Mouse (Mus musculus): Measurements from ENCODE around the gene Zfp580.

Zfp580 gene

GRCm38 (mm10) chr7:5064886-5065285 is 13.5 kb downstream of the Zfp580 start:
- 91% methylated on average over 6 of the region's 6 CpGs for WGBS

GRCm38 (mm10) chr7:5073586-5073985 is 22.2 kb downstream of the Zfp580 start:
- 68% methylated on average over 1 of the region's 1 CpGs for WGBS

GRCm38 (mm10) chr7:5074984-5075383 is 23.6 kb downstream of the Zfp580 start:
- WGBS = 83% methylated on average over 5 of the region's 5 CpGs

DNA sequence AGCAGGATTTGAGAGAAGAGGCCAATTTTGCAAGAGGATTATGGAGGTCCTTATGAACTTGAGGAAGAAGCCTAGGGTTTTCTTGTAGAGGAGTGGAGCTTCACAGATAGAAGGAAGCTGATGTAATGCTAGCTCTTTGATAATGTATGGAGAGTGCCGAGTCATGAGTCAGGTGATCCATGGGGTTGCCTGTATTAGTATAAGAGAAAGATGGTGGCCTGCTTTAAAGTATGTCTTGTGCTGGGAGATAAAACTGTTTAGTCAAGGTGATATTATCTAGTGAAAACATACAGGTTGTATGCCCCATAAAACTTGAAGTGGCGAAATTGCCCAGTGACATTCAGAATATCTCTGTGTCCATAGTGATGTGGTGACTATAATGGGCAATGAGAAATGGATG is 25.6 kb downstream of the Zfp580 start:
- 85% methylated on average over 2 of the region's 2 CpGs for WGBS

- WGBS = 46% methylated on average over 10 of the region's 13 CpGs
Observed at GRCm38 (mm10) chr7:5079365-5080009, 28.1 kb downstream of the Zfp580 start.

DNA sequence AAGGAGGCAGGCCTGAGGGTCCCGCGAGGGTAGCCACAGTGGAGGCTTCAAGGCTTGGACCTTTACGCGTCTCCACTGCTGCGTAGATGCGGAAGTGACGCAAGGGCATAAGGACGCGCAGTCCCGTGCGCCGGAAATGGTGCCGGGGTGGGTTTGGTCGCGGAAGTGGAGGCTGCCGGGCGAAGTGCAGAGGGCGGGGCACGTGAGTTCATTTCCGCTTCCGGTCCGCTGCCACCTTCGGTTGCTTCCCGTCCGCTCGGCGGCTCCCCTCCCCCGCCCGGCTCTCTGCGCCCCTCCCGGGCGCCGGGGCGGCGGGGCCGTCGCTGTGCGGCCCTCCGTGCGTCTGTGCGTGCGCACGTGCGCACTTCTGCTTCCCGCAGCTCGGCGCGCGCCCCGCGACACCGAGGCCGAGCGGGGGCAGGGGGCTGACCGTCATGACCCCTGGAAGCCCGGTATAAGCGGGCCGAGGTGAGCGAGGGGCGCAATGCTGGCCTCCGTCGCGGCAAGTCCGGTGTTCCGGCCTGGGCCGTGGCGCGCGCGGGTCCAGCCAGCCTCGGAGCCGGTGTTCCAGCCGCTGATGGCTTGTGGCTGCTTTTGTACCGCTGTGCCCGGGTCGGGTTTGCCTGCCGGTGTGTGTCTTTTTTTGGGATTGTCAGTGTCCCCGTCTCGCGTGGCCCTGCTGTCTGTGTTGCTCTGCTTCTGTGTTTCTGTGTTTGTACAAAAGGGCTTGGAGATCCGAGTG is 28.8 kb downstream of the Zfp580 start, which contains the start of gene Epn1:
Gene Epn1, plus strand, starts transcription at position 226 of the 742 bp plus-strand sequence.
- WGBS = under 1% methylated on average over 80 of the region's 81 CpGs

DNA sequence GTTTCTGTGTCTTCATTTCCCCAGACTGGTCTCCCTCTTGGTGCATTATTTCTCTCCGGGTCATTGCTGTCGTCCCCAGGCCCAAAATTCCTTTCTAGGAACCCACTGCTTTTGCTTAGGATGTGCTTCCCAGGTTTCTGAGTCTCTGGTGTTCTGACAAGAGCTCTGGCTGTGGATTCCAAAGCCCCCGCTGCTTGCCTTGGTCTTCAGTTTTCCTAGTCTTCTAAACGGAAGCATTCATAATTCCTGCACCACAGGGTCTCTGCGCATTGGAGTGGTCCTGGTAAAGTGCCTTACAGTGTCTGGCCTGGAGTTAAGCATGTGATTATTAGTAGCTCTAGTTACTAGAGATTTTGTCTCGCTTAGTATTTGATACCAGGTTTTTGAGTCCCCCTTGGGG is 29.5 kb downstream of the Zfp580 start:
- WGBS = 4% methylated on average over 6 of the region's 6 CpGs

DNA sequence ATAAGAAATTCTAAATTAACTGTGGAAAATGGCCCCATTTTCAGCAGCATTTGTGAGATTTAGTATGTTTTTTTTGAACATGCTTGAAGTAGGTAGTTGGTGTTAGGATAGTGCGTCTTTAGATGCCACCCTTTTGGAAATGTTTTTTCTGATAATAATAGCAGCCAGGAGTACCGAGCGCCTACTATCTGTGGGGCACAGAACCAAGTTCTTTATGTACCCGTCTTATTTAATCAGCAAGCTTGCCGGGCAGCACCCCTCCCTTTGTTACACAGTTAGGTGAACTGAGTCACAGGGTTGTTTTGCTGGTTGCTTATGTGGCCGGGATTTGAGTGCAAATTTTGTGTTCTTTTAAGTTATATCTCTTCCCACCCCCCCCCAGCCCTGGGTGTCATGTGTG is 29.9 kb downstream of the Zfp580 start:
- WGBS = 26% methylated on average over 6 of the region's 6 CpGs

DNA sequence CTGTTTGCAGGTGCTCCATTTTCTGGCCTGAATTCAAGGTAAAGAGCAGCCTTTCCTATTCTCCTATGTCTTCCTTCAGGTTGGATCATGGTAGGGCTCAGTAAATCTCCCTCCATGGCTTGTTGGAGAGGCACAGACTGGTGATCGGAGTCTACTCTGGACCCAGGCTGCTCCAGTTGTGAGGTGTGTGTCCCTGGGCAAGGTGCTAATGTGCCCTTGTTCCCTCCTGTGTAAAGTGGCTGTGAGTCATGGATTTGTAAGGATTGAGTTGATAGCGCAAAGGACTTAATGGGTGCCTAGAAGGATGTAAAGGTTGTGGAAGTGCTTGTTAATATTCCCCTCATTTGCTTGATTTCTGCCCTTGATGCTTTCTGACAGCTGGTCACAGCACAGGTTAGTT is 30.6 kb downstream of the Zfp580 start:
- 85% methylated on average over 2 of the region's 2 CpGs for WGBS

DNA sequence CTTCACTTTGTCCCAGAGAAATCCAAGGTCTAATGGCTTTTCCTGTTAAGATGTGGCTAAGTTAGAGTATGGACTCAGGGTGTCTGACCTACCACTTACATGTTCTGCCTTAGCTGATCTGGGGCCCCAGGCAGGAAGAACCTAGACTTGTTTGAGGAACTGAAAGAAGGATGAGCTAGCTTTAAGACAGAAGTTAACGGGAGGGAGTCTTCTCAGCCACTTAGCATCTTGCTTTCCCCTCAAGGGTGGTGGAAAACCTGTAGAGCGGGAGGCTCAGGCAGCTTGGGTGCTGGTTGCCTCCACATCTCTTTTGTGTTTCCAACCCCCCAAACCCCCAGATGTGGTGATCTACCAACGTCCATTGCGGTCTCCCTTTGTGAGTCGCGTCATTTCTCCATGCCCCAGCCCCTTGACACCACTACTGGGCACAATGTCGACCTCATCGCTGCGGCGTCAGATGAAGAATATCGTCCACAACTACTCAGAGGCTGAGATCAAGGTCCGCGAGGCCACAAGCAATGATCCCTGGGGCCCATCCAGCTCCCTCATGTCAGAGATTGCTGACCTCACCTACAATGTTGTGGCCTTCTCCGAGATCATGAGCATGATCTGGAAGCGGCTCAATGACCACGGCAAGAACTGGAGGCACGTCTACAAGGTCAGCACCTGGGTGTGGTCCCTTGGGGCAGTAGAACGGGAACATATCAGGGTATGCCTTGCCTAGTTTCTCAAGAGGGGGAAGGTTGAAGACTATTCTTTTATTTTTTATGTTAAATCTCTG is 32.2 kb downstream of the Zfp580 start:
- 87% methylated on average over 18 of the region's 18 CpGs for WGBS

DNA sequence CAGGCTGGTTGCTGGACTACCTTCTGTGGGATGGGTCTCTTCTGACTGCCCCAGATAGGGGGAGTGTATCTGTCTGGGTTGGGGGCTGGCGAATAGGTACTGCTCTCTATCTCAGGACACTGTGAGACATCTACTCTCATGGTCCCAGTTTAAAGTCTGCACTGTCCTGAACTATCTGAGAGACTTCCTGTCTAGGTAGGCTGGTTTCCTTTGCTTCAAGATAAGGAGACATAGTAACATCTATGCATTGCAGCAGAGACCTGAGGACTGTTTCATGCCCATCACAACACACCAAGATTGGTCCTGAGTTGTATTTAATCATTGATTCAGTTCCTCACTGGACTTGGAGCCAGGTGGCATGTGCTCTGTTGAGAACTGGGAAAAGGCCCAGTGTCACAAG is 34.2 kb downstream of the Zfp580 start:
- 94% methylated on average over 1 of the region's 1 CpGs for WGBS

DNA sequence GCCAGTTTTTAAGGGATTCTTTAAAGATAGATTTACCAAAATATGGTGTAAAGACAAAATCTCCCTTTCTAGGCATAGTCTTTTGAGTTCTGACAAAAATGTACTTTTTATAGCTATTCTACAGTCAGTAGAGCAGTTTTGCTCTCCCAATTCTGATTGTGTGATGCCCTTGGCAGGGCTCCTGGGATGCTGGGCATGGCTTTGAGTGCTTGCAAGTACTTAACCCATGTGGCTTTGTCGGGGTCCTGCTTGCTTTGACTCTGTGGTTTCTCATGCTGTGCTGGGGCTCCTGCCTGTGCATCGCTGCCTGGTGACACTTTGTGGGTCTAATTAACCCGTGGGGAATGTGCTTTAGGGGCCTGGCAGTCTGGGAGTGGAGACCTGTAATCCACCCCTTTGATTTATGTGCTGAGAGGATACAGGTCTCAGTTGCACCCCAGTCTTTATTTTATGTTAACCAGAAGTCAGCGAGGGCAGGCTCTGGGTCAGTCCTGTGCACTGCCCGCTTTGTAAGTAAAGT is 35.6 kb downstream of the Zfp580 start:
- 61% methylated on average over 5 of the region's 5 CpGs for WGBS

DNA sequence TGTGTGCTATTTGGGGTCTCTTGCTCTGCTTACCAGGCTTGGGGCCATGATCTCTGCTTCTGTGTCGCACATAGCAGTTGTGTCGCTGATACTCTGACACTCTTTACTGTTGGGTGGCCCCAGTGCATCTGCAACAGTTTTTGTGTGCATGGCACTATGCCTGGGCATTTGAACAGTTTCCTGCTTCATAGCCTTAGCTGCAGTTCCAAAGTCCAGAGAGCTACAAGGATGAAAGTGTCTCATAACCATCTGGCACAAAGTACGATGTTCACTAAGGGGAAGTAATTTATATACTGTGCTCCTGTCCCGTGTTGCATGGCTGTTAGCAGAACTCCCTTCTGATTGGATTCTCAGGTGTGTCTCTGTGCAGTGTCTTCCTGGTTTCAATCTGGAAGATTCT is 36.5 kb downstream of the Zfp580 start:
- 39% methylated on average over 4 of the region's 4 CpGs for WGBS

DNA sequence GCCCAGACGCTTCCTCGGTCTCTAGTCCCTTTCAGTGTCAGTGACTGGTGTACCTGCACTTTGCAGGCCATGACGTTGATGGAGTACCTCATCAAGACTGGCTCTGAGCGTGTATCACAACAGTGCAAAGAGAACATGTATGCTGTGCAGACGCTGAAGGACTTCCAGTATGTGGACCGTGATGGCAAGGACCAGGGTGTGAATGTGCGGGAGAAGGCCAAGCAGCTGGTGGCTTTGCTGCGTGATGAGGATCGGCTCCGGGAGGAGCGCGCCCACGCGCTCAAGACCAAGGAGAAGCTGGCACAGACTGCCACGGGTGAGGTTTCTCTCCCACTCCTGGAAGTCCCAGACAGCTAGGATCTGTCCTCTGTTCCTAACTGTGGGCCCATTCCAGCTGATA is 38.5 kb downstream of the Zfp580 start:
- 59% methylated on average over 15 of the region's 15 CpGs for WGBS

DNA sequence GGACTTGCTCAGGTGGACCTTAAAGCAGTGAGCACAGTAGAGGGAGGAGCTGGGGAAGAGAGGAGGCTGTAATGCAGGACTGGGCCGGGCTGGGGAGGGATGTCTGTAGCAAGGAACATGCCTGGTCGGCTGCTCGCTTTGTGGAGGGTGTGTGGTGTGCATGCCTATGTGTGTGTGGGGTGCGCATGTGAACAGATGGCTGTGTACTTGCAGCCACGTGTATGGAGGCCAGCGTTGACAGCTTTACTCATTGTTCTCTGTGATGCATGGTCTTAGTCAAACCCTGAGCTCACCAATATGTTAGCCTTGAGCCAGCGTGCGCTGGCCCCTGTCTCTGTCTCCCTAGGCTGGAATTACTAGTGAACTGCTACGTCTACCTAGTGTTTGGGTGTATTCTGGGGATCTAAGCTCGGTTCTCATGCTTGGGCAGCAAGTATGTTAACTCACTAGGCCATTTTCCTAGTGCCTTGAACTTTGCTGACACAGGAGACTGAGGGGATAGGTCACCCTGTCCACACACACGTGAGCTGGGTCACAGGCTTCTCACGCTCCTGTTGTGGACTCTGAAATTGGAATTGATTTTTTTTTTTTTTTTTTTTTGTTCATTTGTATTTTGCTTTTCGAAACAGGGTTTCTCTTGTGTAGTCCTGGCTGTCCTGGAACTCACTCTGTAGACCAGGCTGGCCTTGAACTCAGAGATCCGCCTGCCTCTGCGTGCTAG is 39.8 kb downstream of the Zfp580 start:
- WGBS = 60% methylated on average over 15 of the region's 15 CpGs

- 80% methylated on average over 6 of the region's 6 CpGs for whole genome bisulfite sequencing
Observed at GRCm38 (mm10) chr7:5092381-5092780, 41.0 kb downstream of the Zfp580 start.

- WGBS = 59% methylated on average over 21 of the region's 21 CpGs
Observed at GRCm38 (mm10) chr7:5092831-5093510, 41.6 kb downstream of the Zfp580 start.

- 76% methylated on average over 5 of the region's 5 CpGs for WGBS
Observed at GRCm38 (mm10) chr7:5098769-5099168, 47.4 kb downstream of the Zfp580 start.

- WGBS = 69% methylated on average over 3 of the region's 3 CpGs
Observed at GRCm38 (mm10) chr7:5099796-5100195, 48.5 kb downstream of the Zfp580 start.

- 87% methylated on average over 10 of the region's 10 CpGs for WGBS
Observed at GRCm38 (mm10) chr7:5101066-5101663, 49.8 kb downstream of the Zfp580 start.

- WGBS = 86% methylated on average over 2 of the region's 2 CpGs
Observed at GRCm38 (mm10) chr7:5102564-5102963, 51.2 kb downstream of the Zfp580 start.
